In the genomic region with DNA sequence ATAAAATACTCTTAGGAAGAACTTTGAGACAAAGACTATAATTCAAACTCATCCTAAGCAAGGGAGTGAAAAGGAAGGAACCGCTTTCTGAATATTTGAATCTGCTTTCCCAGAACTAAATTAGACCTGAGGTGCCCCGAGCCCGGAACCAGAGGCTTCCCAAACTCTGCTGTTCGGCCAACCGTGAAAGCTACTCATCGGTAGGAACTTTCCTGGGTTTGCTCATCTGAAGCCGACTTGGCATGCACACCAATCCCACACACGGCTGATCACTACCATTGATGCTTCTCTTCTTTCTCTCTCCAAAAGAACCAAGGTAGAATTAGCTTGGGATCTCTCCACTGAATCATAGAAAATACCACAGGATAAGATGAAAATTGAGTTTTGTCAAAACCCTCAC, we compare ENCODE assay signal across 23 mouse cellular contexts. TPM values are rescaled to one million over a fixed set of nuclear protein-coding genes. Genes with fewer than 3 reads are reported as not detected.
DNase-seq lines count a peak whose midpoint lies in the region; ATAC-seq and TF ChIP-seq lines count a peak whose summit lies in the region.
"Had no signal": no experiment of that assay in that cellular context is flagged by ENCODE, and none has a peak within 500 bp of the region (broad histone marks: within the 10 kb centered on the region; RNA-seq: fewer than 3 reads in every experiment).

No protein-coding gene starts in this region.

- no peak for TF ChIP-seq CTCF in kidney, adult 2 months (conservative IDR thresholded peaks at IDR 0.05; ENCODE audit: insufficient read depth, insufficient read length, low read depth, low read length)
- no peak for TF ChIP-seq CTCF in cerebellum, adult 2 months (IDR thresholded peaks at IDR 0.05; ENCODE audit: borderline replicate concordance, insufficient read depth, low read depth, low read length)

- no peak for ATAC-seq in liver, embryonic 16.5 days (ENCODE audit: low read depth)
- no peak for ATAC-seq in liver, embryonic 11.5 days (replicated peaks; ENCODE audit: low FRiP score)
- ATAC-seq: intestine, embryonic 15.5 days had no signal

- no peak for TF ChIP-seq POLR2A in kidney, adult 2 months (IDR thresholded peaks at IDR 0.05; ENCODE audit: low read depth, low read length)
- TF ChIP-seq POLR2A in cerebellum, adult 2 months (IDR thresholded peaks at IDR 0.05; ENCODE audit: borderline replicate concordance, insufficient read depth, low read length): no peak

- no peaks in the 10 kb centered on the region for H3K9me3 ChIP-seq in liver, embryonic 16.5 days (replicated peaks; ENCODE audit: control insufficient read depth, low read length)
- no peaks in the 10 kb centered on the region for H3K9me3 ChIP-seq in liver, embryonic 11.5 days (ENCODE audit: control insufficient read depth, low read length)
- H3K9me3 ChIP-seq: embryonic facial prominence, embryonic 15.5 days; G1E; intestine, embryonic 15.5 days; limb, embryonic 10.5 days; liver, embryonic 12.5 days; lung, embryonic 15.5 days; midbrain, embryonic 13.5 days; neural tube, embryonic 12.5 days had no signal

- no peaks in the 10 kb centered on the region for H3K27me3 ChIP-seq in liver, embryonic 16.5 days (ENCODE audit: control insufficient read depth, insufficient read depth, low read depth, low read length)
- H3K27me3 ChIP-seq in liver, embryonic 11.5 days (replicated peaks; ENCODE audit: control insufficient read depth, insufficient read depth, low read length): no peaks in the 10 kb centered on the region
- H3K27me3 ChIP-seq in kidney, adult 2 months (replicated peaks; ENCODE audit: control insufficient read depth, insufficient read depth, low read length): no peaks in the 10 kb centered on the region
- no peaks in the 10 kb centered on the region for H3K27me3 ChIP-seq in cerebellum, adult 2 months (ENCODE audit: control insufficient read depth, insufficient read depth, low read length)
- H3K27me3 ChIP-seq: embryonic facial prominence, embryonic 15.5 days; intestine, embryonic 15.5 days; liver, embryonic 12.5 days; lung, embryonic 15.5 days; midbrain, embryonic 13.5 days; neural tube, embryonic 12.5 days had no signal

- peaks cover 29% of the 10 kb centered on the region for H3K4me1 ChIP-seq in liver, embryonic 16.5 days (ENCODE audit: control insufficient read depth, low read depth, low read length)
- H3K4me1 ChIP-seq in liver, embryonic 11.5 days (replicated peaks; ENCODE audit: control insufficient read depth, insufficient read depth, low read length): peaks cover 46% of the 10 kb centered on the region
- H3K4me1 ChIP-seq in kidney, adult 2 months (ENCODE audit: control insufficient read depth, insufficient read depth, low read length): peaks cover 10% of the 10 kb centered on the region
- H3K4me1 ChIP-seq in cerebellum, adult 2 months (ENCODE audit: control insufficient read depth, insufficient read depth, low read length): peaks cover 16% of the 10 kb centered on the region
- H3K4me1 ChIP-seq: lung, embryonic 15.5 days had no signal

- 0 out of 2 replicates have a peak overlapping the region, but pooled peaks have one; percentile 7 for H3K27ac ChIP-seq in liver, embryonic 16.5 days (ENCODE audit: low read length)
- H3K27ac ChIP-seq in liver, embryonic 11.5 days (ENCODE audit: low read depth, low read length): no peak overlapping the region
- H3K27ac ChIP-seq in kidney, adult 2 months (ENCODE audit: insufficient read depth, low read depth, low read length): peak overlapping the region; percentile 90; the same call in 1 of the 2 replicates
- no peak overlapping the region for H3K27ac ChIP-seq in cerebellum, adult 2 months (ENCODE audit: insufficient read depth, low read length)
- H3K27ac ChIP-seq: embryonic facial prominence, embryonic 15.5 days; heart, adult 2 months; hindbrain, embryonic 14.5 days; intestine, embryonic 15.5 days; liver, embryonic 12.5 days; lung, embryonic 15.5 days; midbrain, embryonic 13.5 days; neural tube, embryonic 12.5 days had no signal

- H3K4me2 ChIP-seq in liver, embryonic 16.5 days (ENCODE audit: low read depth, low read length): no peak overlapping the region
- no peak overlapping the region for H3K4me2 ChIP-seq in liver, embryonic 11.5 days
- H3K4me2 ChIP-seq: embryonic facial prominence, embryonic 15.5 days; hindbrain, embryonic 14.5 days; intestine, embryonic 15.5 days; liver, embryonic 12.5 days; lung, embryonic 15.5 days; midbrain, embryonic 13.5 days; neural tube, embryonic 12.5 days had no signal

- no peaks in the 10 kb centered on the region for H3K36me3 ChIP-seq in liver, embryonic 16.5 days (ENCODE audit: control insufficient read depth, insufficient read depth)
- no peaks in the 10 kb centered on the region for H3K36me3 ChIP-seq in liver, embryonic 11.5 days (ENCODE audit: control insufficient read depth, insufficient read depth, low read length)
- H3K36me3 ChIP-seq in kidney, adult 2 months (ENCODE audit: control insufficient read depth, insufficient read depth, low read length): no peaks in the 10 kb centered on the region
- H3K36me3 ChIP-seq: embryonic facial prominence, embryonic 15.5 days; intestine, embryonic 15.5 days; liver, embryonic 12.5 days; lung, embryonic 15.5 days; midbrain, embryonic 13.5 days; neural tube, embryonic 12.5 days had no signal

- H3K9ac ChIP-seq in liver, embryonic 16.5 days (ENCODE audit: low read depth, low read length): no peak overlapping the region
- no peak overlapping the region for H3K9ac ChIP-seq in liver, embryonic 11.5 days (ENCODE audit: low read depth, low read length)
- H3K9ac ChIP-seq: embryonic facial prominence, embryonic 15.5 days; hindbrain, embryonic 14.5 days; intestine, embryonic 15.5 days; liver, embryonic 12.5 days; lung, embryonic 15.5 days; midbrain, embryonic 13.5 days; neural tube, embryonic 12.5 days had no signal

- WGBS in liver, embryonic 16.5 days (ENCODE audit: insufficient replicate concordance): 84% methylated on average over 8 of the region's 8 CpGs
- 88% methylated on average over 8 of the region's 8 CpGs for WGBS in liver, embryonic 11.5 days
- 22% methylated on average over 8 of the region's 8 CpGs for WGBS in kidney, adult 2 months
- WGBS in cerebellum, adult 2 months: 62% methylated on average over 8 of the region's 8 CpGs

- no peak for DNase-seq in liver, embryonic 11.5 days (ENCODE audit: low spot score)
- peak; percentile 91 for DNase-seq in kidney, adult 2 months
- peak; percentile 59 for DNase-seq in kidney, postnatal 10 days
- no peak for DNase-seq in cerebellum, adult 2 months
- DNase-seq in frontal cortex, postnatal 36 days (ENCODE audit: low spot score in 2 of 2): no peak
- DNase-seq in frontal cortex, postnatal 10 days (ENCODE audit: low spot score in 2 of 2): no peak
- DNase-seq: cerebellum, adult 18-20 months; cerebellum, postnatal 36 days; gastrocnemius, postnatal 14 days; heart, postnatal 36 days; layer of hippocampus, adult 9-11 months; right cerebral cortex, adult 18-20 months had no signal

- no peak overlapping the region for H3K4me3 ChIP-seq in liver, embryonic 16.5 days (ENCODE audit: low read depth, low read length)
- H3K4me3 ChIP-seq in liver, embryonic 11.5 days (ENCODE audit: low read depth, low read length): no peak overlapping the region
- no peak overlapping the region for H3K4me3 ChIP-seq in kidney, adult 2 months (ENCODE audit: insufficient read depth, low read depth, low read length)
- H3K4me3 ChIP-seq in cerebellum, adult 2 months (replicated peaks; ENCODE audit: insufficient read depth, low read depth, low read length): no peak overlapping the region
- H3K4me3 ChIP-seq: embryonic facial prominence, embryonic 15.5 days; heart, adult 2 months; intestine, embryonic 15.5 days; limb, embryonic 10.5 days; liver, embryonic 12.5 days; lung, embryonic 15.5 days; midbrain, embryonic 13.5 days; neural tube, embryonic 12.5 days had no signal

RNA-seq across cellular contexts. Expression of gene St6galnac3, which starts 55.6 kb away (rescaled TPM):
- polyA plus RNA-seq in liver, embryonic 16.5 days (2015; fragmentation: Nextera tagmentation; extraction: Ambion mirVana): 10.5 and 12.0 TPM in 2 replicates
- 21.8 and 27.2 TPM in 2 replicates for polyA plus RNA-seq in liver, embryonic 11.5 days (2014; fragmentation: Nextera tagmentation; extraction: Ambion mirVana)
- polyA plus RNA-seq in kidney, adult 2 months (2012; rRNA removed): 2.6 and 3.2 TPM in 2 replicates
- polyA plus RNA-seq in cerebellum, adult 2 months (2012; rRNA removed): 11.9 and 14.6 TPM in 2 replicates

Comparison
In these comparisons a context has a peak if more than half of its experiments do, and no peak if none do; other contexts are left out.
1. H3K27ac ChIP-seq: peak in liver, embryonic 16.5 days (single experiment) and kidney, adult 2 months (single experiment); none in liver, embryonic 11.5 days (single experiment) and cerebellum, adult 2 months (single experiment).
2. DNase-seq: peak in kidney, adult 2 months (single experiment) and kidney, postnatal 10 days (single experiment); none in liver, embryonic 11.5 days (single experiment), cerebellum, adult 2 months (0 of 2), frontal cortex, postnatal 36 days (0 of 2) and frontal cortex, postnatal 10 days (0 of 2).